Mouse (Mus musculus) brain, embryonic 14.5 days (tissue): Measurements from ENCODE around the gene Zfp820.

Experiments
- CTCF ChIP-seq: fragments of 200-500 bp; IDR thresholded peaks from 2 replicates; pipeline ENCODE4 v1.5.1; 2012; ENCODE audit warnings: inconsistent platforms, mild to moderate bottlenecking, moderate library complexity, borderline replicate concordance; ENCODE audit not compliant: insufficient read depth, insufficient read length; ENCODE audit errors: extremely low read depth
- POLR2A ChIP-seq: fragments of 200-500 bp; IDR thresholded peaks from 2 replicates; pipeline ENCODE4 v1.6.1; 2012; ENCODE audit warnings: mild to moderate bottlenecking, inconsistent platforms, borderline replicate concordance; ENCODE audit not compliant: poor library complexity, insufficient read depth, insufficient read length, severe bottlenecking; ENCODE audit errors: extremely low read depth

DNA sequence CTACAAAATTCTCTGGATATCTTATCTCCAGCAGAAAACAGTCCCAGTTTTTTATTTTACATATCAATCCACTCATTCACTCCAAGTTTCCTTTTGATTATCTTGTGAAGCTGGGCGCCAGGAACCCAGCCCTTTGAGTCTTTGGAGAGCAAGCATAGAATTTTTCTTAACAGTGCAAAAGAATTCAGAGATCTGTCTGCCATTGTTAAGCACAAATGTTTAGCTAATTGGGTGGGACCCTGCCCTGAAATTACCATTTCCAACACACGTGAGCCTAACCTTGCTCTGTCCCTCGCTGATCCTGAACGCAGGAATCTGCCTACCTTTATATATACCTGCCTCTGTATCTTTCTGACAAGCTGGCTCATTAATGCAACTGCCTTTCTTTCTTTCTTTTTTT is 53.3 kb downstream of the Zfp820 start:
- TF ChIP-seq POLR2A: no peak
- TF ChIP-seq CTCF: no peak
